Mouse (Mus musculus) ovary, postnatal 36 days (tissue): Measurements from ENCODE around the gene Slc35b1.

Experiments
- DNase-seq: peaks from one replicate; pipeline ENCODE4 v3.0.0; 2022; ENCODE audit warnings: low spot score, mixed read lengths

Gene Slc35b1

GRCm38 (mm10) chr11:95384319-95384972 is at the start of gene Slc35b1:
Gene Slc35b1, plus strand, starts transcription at chr11:95384692.
- DNase-seq: peak; percentile 85

- DNase-seq: peak; percentile 84
Measured at GRCm38 (mm10) chr11:95336568-95337128, 47.8 kb upstream of the Slc35b1 start, which contains the start of gene Fam117a. Gene Fam117a, plus strand, starts transcription at chr11:95337018.

GRCm38 (mm10) chr11:95337129-95337813 is 47.2 kb upstream of the Slc35b1 start:
- DNase-seq: peak; percentile 61

GRCm38 (mm10) chr11:95337846-95338342 is 46.6 kb upstream of the Slc35b1 start:
- no peak for DNase-seq

- DNase-seq: no peak
Measured at GRCm38 (mm10) chr11:95339471-95340021, 44.9 kb upstream of the Slc35b1 start.

GRCm38 (mm10) chr11:95340259-95340658 is 44.2 kb upstream of the Slc35b1 start:
- no peak for DNase-seq

GRCm38 (mm10) chr11:95340664-95341063 is 43.8 kb upstream of the Slc35b1 start:
- DNase-seq: no peak

- DNase-seq: no peak
Measured at GRCm38 (mm10) chr11:95343180-95343579, 41.3 kb upstream of the Slc35b1 start.

- DNase-seq: no peak
Measured at GRCm38 (mm10) chr11:95344181-95344580, 40.3 kb upstream of the Slc35b1 start.

- DNase-seq: no peak
Measured at GRCm38 (mm10) chr11:95350289-95350688, 34.2 kb upstream of the Slc35b1 start.

- no peak for DNase-seq
Measured at GRCm38 (mm10) chr11:95350960-95351359, 33.5 kb upstream of the Slc35b1 start.

GRCm38 (mm10) chr11:95352686-95353085 is 31.8 kb upstream of the Slc35b1 start:
- no peak for DNase-seq

- DNase-seq: no peak
Measured at GRCm38 (mm10) chr11:95353226-95353625, 31.3 kb upstream of the Slc35b1 start.

GRCm38 (mm10) chr11:95354228-95354944 is 30.1 kb upstream of the Slc35b1 start:
- no peak for DNase-seq

- no peak for DNase-seq
Measured at GRCm38 (mm10) chr11:95354945-95355660, 29.4 kb upstream of the Slc35b1 start.

- no peak for DNase-seq
Measured at GRCm38 (mm10) chr11:95355661-95356011, 28.9 kb upstream of the Slc35b1 start.

GRCm38 (mm10) chr11:95356039-95356438 is 28.5 kb upstream of the Slc35b1 start:
- DNase-seq: no peak

- DNase-seq: peak; percentile 53
Measured at GRCm38 (mm10) chr11:95356469-95357273, 27.8 kb upstream of the Slc35b1 start.

- DNase-seq: no peak
Measured at GRCm38 (mm10) chr11:95358263-95358662, 26.2 kb upstream of the Slc35b1 start.

GRCm38 (mm10) chr11:95364388-95364787 is 20.1 kb upstream of the Slc35b1 start:
- no peak for DNase-seq

- DNase-seq: peak; percentile 76
Measured at GRCm38 (mm10) chr11:95365596-95365995, 18.9 kb upstream of the Slc35b1 start.
